Mouse (Mus musculus) kidney, postnatal 0 days (tissue): ENCODE data around the gene Cpz. TPM values are rescaled to one million over a fixed set of nuclear protein-coding genes. Genes with fewer than 3 reads are reported as not detected.

ENCODE experiments used
- ATAC-seq: fragments of 200-750 bp; cut with Nextera tagmentation; replicated peaks from 2 replicates; pipeline ENCODE4 v1.8.0; 2017; ENCODE audit warnings: low read depth, moderate number of reproducible peaks, moderate TSS enrichment, moderate library complexity; ENCODE audit not compliant: low FRiP score
- DNase-seq: peaks from one replicate; pipeline ENCODE4 v3.0.0-alpha.2; 2016; ENCODE audit warnings: low spot score
- H3K27ac ChIP-seq: fragments of 300-500 bp; sonication (generic); 2 replicates; pipeline ENCODE4 v1.5.1; 2014; ENCODE audit warnings: mild to moderate bottlenecking
- H3K27me3 ChIP-seq: fragments of 300-500 bp; sonication (generic); 2 replicates; pipeline ENCODE4 v1.6.1; 2014; ENCODE audit warnings: low read length, mixed read lengths; ENCODE audit not compliant: insufficient read depth
- H3K36me3 ChIP-seq: fragments of 300-500 bp; sonication (generic); 2 replicates; pipeline ENCODE4 v1.6.1; 2014; ENCODE audit warnings: low read length, mixed read lengths; ENCODE audit not compliant: insufficient read depth
- H3K4me1 ChIP-seq: fragments of 300-500 bp; sonication (generic); replicated peaks from 2 replicates; pipeline ENCODE4 v1.6.1; 2014; ENCODE audit warnings: antibody characterized with exemption, low read length, mixed read lengths; ENCODE audit not compliant: insufficient read depth
- H3K4me2 ChIP-seq: fragments of 300-500 bp; sonication (generic); 2 replicates; pipeline ENCODE4 v1.6.1; 2014; ENCODE audit warnings: mild to moderate bottlenecking, low read length, moderate library complexity, mixed read lengths
- H3K4me3 ChIP-seq: fragments of 300-500 bp; sonication (generic); replicated peaks from 2 replicates; pipeline ENCODE4 v1.5.1; 2014; ENCODE audit warnings: low read depth, low read length
- H3K9ac ChIP-seq: fragments of 300-500 bp; sonication (generic); 2 replicates; pipeline ENCODE4 v1.6.1; 2014; ENCODE audit warnings: low read depth, low read length
- H3K9me3 ChIP-seq: fragments of 300-500 bp; sonication (generic); replicated peaks from 2 replicates; pipeline ENCODE4 v1.6.1; 2016; ENCODE audit warnings: low read length, inconsistent platforms, mixed read lengths
- CTCF ChIP-seq: IDR thresholded peaks from 2 replicates; pipeline ENCODE4 v1.5.1; 2016; ENCODE audit warnings: antibody characterized with exemption, low read depth, mild to moderate bottlenecking, moderate library complexity
- WGBS: fragments of 180-500 bp; shearing (Covaris S2); extraction: QIAGEN DNeasy Blood & Tissue Kit; methylation state at CpG from one replicate; pipeline ENCODE4 v1.1.7; 2014; 5-methylcytosine and 5-hydroxymethylcytosine counted together
- polyA plus RNA-seq: library from polyadenylated mRNA; unstranded; fragments of >200 nt; fragmentation: Nextera tagmentation; extraction: Ambion mirVana; gene quantifications from 2 replicates; pipeline ENCODE4 v1.2.1, GENCODE M21; 2015

Gene Cpz
- polyA plus RNA-seq, 1 experiment from 2014 or later = 4.7 TPM

DNA sequence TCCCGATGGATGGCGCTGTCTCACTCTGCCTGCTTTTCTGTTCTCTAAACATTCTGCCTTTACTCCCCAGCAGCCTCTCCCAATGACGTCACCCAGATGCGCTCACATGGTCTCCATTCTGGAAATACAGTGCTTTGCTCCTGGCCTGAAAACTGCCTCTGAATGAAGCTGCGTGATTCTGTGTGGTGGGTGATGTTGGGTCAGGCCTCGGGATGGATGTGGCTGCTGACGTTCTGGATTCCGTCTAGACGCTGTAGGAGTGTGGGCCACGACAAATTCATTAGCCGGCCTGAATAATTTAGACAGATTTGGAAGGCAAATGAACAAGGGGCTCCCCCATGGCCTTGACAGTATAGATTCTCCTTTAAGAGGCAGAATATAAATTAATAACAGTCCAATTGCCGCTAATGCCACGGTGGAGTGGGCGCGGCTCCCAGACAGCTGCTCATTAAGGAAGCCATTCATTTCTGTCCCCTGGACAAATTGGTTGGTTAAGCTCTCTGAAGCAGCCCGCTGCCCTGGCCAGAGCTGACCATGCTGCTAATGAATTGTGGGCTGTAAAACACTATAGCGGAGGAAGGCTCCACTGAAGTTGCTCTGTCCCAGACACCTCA, 71.2 kb downstream of the Cpz start:
- Histone ChIP-seq H3K9ac (no peak overlapping the region), H3K27me3 (no peaks in the 10 kb centered on the region), H3K9me3 (no peaks in the 10 kb centered on the region), H3K4me2 (no peak overlapping the region), H3K4me1 (no peaks in the 10 kb centered on the region), H3K36me3 (no peaks in the 10 kb centered on the region), H3K27ac (no peak overlapping the region), H3K4me3 (no peak overlapping the region)
- ATAC-seq (no peak), DNase-seq (no peak)
- TF ChIP-seq CTCF = no peak
- WGBS = 15% methylated on average over 17 of the region's 17 CpGs

Other genes with a start within 250 kb of the Cpz start
- gene Adra2c, start 247.4 kb downstream of the Cpz start, polyA plus RNA-seq = 0.21 and 0.24 TPM in 2 replicates
- gene Hmx1, start 136.6 kb downstream of the Cpz start, polyA plus RNA-seq = not detected in 2 replicates
- gene Trmt44, start 49.4 kb upstream of the Cpz start, polyA plus RNA-seq = 4.2 and 5.4 TPM in 2 replicates
- gene Acox3, start 57.3 kb upstream of the Cpz start, polyA plus RNA-seq = 15.0 and 15.5 TPM in 2 replicates
- gene Htra3, start 154.1 kb upstream of the Cpz start, polyA plus RNA-seq = 22.4 and 24.6 TPM in 2 replicates
- 19.0 and 21.4 TPM in 2 replicates for gene Sh3tc1, start 214.3 kb upstream of the Cpz start, polyA plus RNA-seq
- 3.2 and 3.9 TPM in 2 replicates for gene Ablim2, start 232.2 kb upstream of the Cpz start, polyA plus RNA-seq